Mouse (Mus musculus): ENCODE results near the gene Csrp3. TPM values are rescaled to one million over a fixed set of nuclear protein-coding genes. Genes with fewer than 3 reads are reported as not detected.
A peak's percentile ranks its signal among the peaks of the same experiment; 100 is the strongest.

Gene Csrp3
- polyA plus RNA-seq, 1 experiment from 2014 or later: 0.85 TPM

DNA sequence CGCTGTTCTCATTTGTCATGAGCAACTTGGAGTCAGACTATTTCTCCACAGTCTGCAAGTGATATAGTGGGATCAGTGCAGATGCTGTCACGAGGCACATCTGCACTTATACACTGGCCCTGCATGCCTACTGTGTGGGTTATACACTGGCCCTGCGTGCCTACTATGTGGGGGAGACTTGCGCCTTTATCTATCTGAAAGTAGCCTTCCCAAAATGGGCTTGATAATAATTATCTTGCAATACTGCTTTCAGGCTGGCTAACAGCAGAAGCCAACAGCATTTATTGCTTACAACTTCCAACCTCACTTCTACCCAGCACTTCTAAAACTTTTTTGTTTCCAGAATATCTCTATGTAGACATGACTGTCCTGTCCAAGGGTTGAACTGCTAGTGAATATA is 14.0 kb upstream of the Csrp3 start:
- no peak overlapping the region for H3K9ac ChIP-seq (replicated peaks)
- H3K27me3 ChIP-seq (ENCODE audit: insufficient read depth, low read length): no peaks in the 10 kb centered on the region
- peaks cover 15% of the 10 kb centered on the region for H3K36me3 ChIP-seq (replicated peaks; ENCODE audit: insufficient read depth, low read length)
- WGBS (ENCODE audit: insufficient replicate concordance): 66% methylated on average over 4 of the region's 4 CpGs
- no peak overlapping the region for H3K27ac ChIP-seq (ENCODE audit: low read depth)
- TF ChIP-seq CTCF (IDR thresholded peaks at IDR 0.05; ENCODE audit: low read depth): no peak
- TF ChIP-seq EP300 (IDR thresholded peaks at IDR 0.05; ENCODE audit: low read depth): 0 out of 2 replicates have a peak, but pooled peaks have one; percentile 8
- H3K4me3 ChIP-seq (ENCODE audit: low read depth, low read length): no peak overlapping the region
- H3K4me2 ChIP-seq (ENCODE audit: low read depth, low read length): no peak overlapping the region
- DNase-seq (no peak), ATAC-seq (no peak)
- H3K4me1 ChIP-seq (ENCODE audit: insufficient read depth): no peaks in the 10 kb centered on the region; the same call in 1 of the 2 replicates
- no peaks in the 10 kb centered on the region for H3K9me3 ChIP-seq (ENCODE audit: low read length)

DNA sequence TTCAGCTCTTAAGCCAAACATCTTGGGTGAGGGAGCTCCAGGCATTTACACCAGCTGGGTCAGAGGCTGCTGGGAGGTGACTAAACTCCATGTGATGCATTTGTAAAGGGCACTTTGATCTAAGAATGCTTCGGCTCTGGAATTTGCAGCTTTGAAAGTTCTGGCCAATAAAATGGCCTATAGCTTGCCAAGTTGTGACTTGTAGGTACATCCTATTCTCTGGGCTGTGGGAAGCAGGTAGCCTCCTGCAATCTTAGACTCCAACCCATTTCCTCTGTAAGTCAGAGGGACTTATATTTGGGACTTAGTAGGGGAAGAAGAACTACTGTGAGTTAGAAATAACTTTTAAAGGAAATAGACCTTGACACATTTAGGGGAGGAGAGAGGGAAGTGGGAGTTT is 13.1 kb upstream of the Csrp3 start:
- no peaks in the 10 kb centered on the region for H3K27me3 ChIP-seq (ENCODE audit: insufficient read depth, low read length)
- H3K9me3 ChIP-seq (ENCODE audit: low read length): no peaks in the 10 kb centered on the region
- 54% methylated on average over 1 of the region's 1 CpGs for WGBS (ENCODE audit: insufficient replicate concordance)
- H3K27ac ChIP-seq (ENCODE audit: low read depth): no peak overlapping the region
- H3K4me1 ChIP-seq (ENCODE audit: insufficient read depth): no peaks in the 10 kb centered on the region; the same call in 1 of the 2 replicates
- no peak for DNase-seq
- H3K4me2 ChIP-seq (ENCODE audit: low read depth, low read length): no peak overlapping the region
- TF ChIP-seq EP300 (IDR thresholded peaks at IDR 0.05; ENCODE audit: low read depth) (no peak), CTCF (IDR thresholded peaks at IDR 0.05; ENCODE audit: low read depth) (no peak)
- peaks cover 7% of the 10 kb centered on the region for H3K36me3 ChIP-seq (replicated peaks; ENCODE audit: insufficient read depth, low read length)
- no peak overlapping the region for H3K4me3 ChIP-seq (ENCODE audit: low read depth, low read length)
- H3K9ac ChIP-seq (replicated peaks): no peak overlapping the region
- no peak for ATAC-seq

DNA sequence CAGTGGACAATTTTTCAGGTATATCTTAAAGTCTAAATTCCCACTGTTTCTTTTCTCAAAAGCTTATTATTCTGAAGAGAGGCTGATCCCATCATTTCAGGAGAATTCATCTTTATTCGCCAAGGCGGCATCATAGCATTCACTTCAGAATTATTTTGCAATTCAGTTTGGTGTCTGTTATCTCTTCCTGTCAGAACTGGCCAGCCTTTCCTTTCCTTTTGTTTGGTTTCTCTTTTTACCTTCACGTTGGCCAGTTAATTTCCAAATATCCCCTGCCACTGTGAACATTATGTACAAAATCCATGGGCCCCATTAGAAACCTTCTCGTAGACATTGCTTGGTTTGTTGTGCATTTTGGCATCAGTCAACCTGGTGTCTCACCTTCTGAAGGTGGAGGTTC is 11.5 kb upstream of the Csrp3 start:
- Histone ChIP-seq H3K27me3 (ENCODE audit: insufficient read depth, low read length) (no peaks in the 10 kb centered on the region), H3K4me3 (ENCODE audit: low read depth, low read length) (no peak overlapping the region), H3K4me1 (ENCODE audit: insufficient read depth) (no peaks in the 10 kb centered on the region; the same call in 1 of the 2 replicates), H3K4me2 (ENCODE audit: low read depth, low read length) (no peak overlapping the region), H3K36me3 (replicated peaks; ENCODE audit: insufficient read depth, low read length) (no peaks in the 10 kb centered on the region; the same call in 1 of the 2 replicates), H3K9ac (replicated peaks) (no peak overlapping the region), H3K9me3 (ENCODE audit: low read length) (no peaks in the 10 kb centered on the region), H3K27ac (ENCODE audit: low read depth) (no peak overlapping the region)
- 38% methylated on average over 4 of the region's 4 CpGs for WGBS (ENCODE audit: insufficient replicate concordance)
- ATAC-seq (no peak), DNase-seq (no peak)
- no peak for TF ChIP-seq CTCF (IDR thresholded peaks at IDR 0.05; ENCODE audit: low read depth)
- TF ChIP-seq EP300 (IDR thresholded peaks at IDR 0.05; ENCODE audit: low read depth): no peak

DNA sequence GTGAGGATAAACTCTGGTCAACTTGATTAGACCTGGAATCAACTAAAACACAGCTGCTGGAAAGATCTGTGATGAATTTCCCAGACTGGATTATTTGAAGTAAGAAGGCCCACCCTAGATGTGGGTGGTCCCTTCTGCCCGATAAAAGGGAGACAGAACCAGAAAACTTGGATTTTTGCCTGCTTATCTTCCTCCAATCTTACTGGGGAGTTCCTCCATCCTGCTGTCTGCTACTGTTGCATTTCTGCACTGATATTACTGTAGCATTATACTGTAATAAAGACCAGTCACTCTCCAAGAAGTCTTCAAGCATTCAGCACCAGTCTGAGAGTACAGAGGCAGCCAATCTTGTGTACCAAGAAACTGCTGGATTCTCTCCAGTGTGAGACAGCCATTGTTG is 10.4 kb upstream of the Csrp3 start:
- Histone ChIP-seq H3K4me2 (ENCODE audit: low read depth, low read length) (no peak overlapping the region), H3K27me3 (ENCODE audit: insufficient read depth, low read length) (no peaks in the 10 kb centered on the region), H3K4me3 (ENCODE audit: low read depth, low read length) (no peak overlapping the region), H3K9ac (replicated peaks) (no peak overlapping the region), H3K9me3 (ENCODE audit: low read length) (no peaks in the 10 kb centered on the region), H3K4me1 (ENCODE audit: insufficient read depth) (no peaks in the 10 kb centered on the region; the same call in 1 of the 2 replicates), H3K27ac (ENCODE audit: low read depth) (no peak overlapping the region), H3K36me3 (replicated peaks; ENCODE audit: insufficient read depth, low read length) (no peaks in the 10 kb centered on the region; the same call in 1 of the 2 replicates)
- WGBS (ENCODE audit: insufficient replicate concordance): 83% methylated on average over 1 of the region's 1 CpGs
- DNase-seq (no peak), ATAC-seq (no peak)
- no peak for TF ChIP-seq EP300 (IDR thresholded peaks at IDR 0.05; ENCODE audit: low read depth)

DNA sequence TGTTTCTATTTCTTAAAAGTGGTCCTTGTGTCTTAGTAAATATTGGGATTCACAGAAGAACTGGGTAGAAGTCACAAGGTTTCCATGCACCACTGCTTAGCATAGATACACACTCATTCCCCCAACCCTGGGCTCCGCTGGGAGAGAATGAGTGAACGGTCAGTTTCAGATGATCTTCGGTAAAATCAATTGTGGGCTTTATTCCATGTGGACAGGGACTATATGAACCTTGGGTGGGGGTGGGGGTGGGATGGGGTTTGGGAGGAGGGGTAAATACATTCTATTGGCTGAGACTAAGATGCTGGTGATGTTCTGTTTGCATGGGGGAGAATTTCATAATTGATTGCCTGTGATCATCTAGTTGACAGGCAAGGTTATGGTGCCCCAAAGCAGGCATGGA is 7.6 kb upstream of the Csrp3 start:
- TF ChIP-seq EP300 (IDR thresholded peaks at IDR 0.05; ENCODE audit: low read depth) (no peak), CTCF (IDR thresholded peaks at IDR 0.05; ENCODE audit: low read depth) (no peak)
- peak; percentile 61; the same call in 1 of the 2 replicates for ATAC-seq
- Histone ChIP-seq H3K4me3 (ENCODE audit: low read depth, low read length) (no peak overlapping the region), H3K4me1 (ENCODE audit: insufficient read depth) (no peaks in the 10 kb centered on the region; the same call in 1 of the 2 replicates), H3K4me2 (ENCODE audit: low read depth, low read length) (no peak overlapping the region), H3K36me3 (replicated peaks; ENCODE audit: insufficient read depth, low read length) (no peaks in the 10 kb centered on the region), H3K27ac (ENCODE audit: low read depth) (no peak overlapping the region), H3K9ac (replicated peaks) (no peak overlapping the region), H3K9me3 (ENCODE audit: low read length) (no peaks in the 10 kb centered on the region), H3K27me3 (ENCODE audit: insufficient read depth, low read length) (no peaks in the 10 kb centered on the region)
- no peak for DNase-seq
- WGBS (ENCODE audit: insufficient replicate concordance): 84% methylated on average over 3 of the region's 3 CpGs

DNA sequence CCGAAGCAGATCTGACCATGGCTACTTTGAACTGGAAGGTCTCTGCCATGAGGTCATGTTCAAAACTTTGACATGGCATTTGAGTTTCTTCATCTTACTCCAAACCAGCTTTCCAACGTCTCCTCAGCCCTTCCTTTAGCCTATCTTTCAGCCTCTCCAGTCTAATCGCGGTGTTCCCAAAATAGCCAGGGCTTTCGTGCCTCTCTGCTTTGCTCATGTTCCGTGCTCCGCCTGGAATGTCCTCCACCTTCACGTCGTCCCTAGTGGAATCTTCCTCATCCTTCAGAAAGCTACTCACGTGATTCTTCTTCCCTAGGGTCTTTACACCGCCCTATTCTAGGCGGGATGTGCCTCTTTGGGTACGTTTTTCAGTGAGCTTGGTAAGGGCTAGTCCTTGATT is 5.7 kb upstream of the Csrp3 start:
- Histone ChIP-seq H3K4me2 (ENCODE audit: low read depth, low read length) (no peak overlapping the region), H3K4me1 (ENCODE audit: insufficient read depth) (no peaks in the 10 kb centered on the region), H3K27me3 (ENCODE audit: insufficient read depth, low read length) (no peaks in the 10 kb centered on the region), H3K27ac (ENCODE audit: low read depth) (no peak overlapping the region), H3K9me3 (ENCODE audit: low read length) (no peaks in the 10 kb centered on the region), H3K36me3 (replicated peaks; ENCODE audit: insufficient read depth, low read length) (no peaks in the 10 kb centered on the region), H3K4me3 (ENCODE audit: low read depth, low read length) (no peak overlapping the region), H3K9ac (replicated peaks) (no peak overlapping the region)
- ATAC-seq (no peak), DNase-seq (no peak)
- no peak for TF ChIP-seq EP300 (IDR thresholded peaks at IDR 0.05; ENCODE audit: low read depth)
- TF ChIP-seq CTCF (IDR thresholded peaks at IDR 0.05; ENCODE audit: low read depth): no peak
- 75% methylated on average over 13 of the region's 13 CpGs for WGBS (ENCODE audit: insufficient replicate concordance)
